Mouse (Mus musculus) ES-Bruce4 (cell line): Measurements from ENCODE around the gene Adprhl2.

Source experiments
- CTCF ChIP-seq: IDR thresholded peaks from one replicate; pipeline ENCODE4 v1.8.1; 2011; ENCODE audit warnings: low read depth, low read length
- EP300 ChIP-seq: IDR thresholded peaks from 2 replicates; pipeline ENCODE4 v1.6.1; 2011; ENCODE audit warnings: low read depth, low read length; ENCODE audit not compliant: insufficient read depth
- POLR2A ChIP-seq: IDR thresholded peaks from one replicate; pipeline ENCODE4 v1.8.1; 2011; ENCODE audit warnings: low read length; ENCODE audit not compliant: insufficient read depth

GRCm38 (mm10) chr4:126315931-126316330 lies 5.6 kb downstream of the Adprhl2 start:
- TF ChIP-seq CTCF = no peak
- TF ChIP-seq EP300 = no peak
- TF ChIP-seq POLR2A = no peak
